Mouse (Mus musculus) hematopoietic stem cell, adult 5-6 weeks (primary cell): ENCODE measurements around the gene Spem2. TPM values are rescaled to one million over a fixed set of nuclear protein-coding genes. Genes with fewer than 3 reads are reported as not detected.

Experiments used
- ATAC-seq, 2 experiments: fragments of 125-278 bp in 1 of 2; replicated peaks in 1 of 2; 2 replicates each; pipeline ENCODE4 v1.8.0; 2016 to 2017; ENCODE audit warnings: inconsistent platforms in 2 of 2, mild to moderate bottlenecking in 2 of 2, moderate number of reproducible peaks in 2 of 2, low read depth in 1 of 2, moderate TSS enrichment in 1 of 2; ENCODE audit not compliant: low FRiP score in 2 of 2, poor library complexity in 2 of 2, severe bottlenecking in 2 of 2, insufficient read depth in 1 of 2, low TSS enrichment in 1 of 2
- total RNA-seq: library from RNA; stranded (forward); fragments of 172-1452, 232-1000 nt; gene quantifications from 2 replicates; pipeline ENCODE4 v1.2.3, GENCODE M21; 2017

The Spem2 gene
- total RNA-seq, 1 experiment from 2014 or later = not detected

DNA sequence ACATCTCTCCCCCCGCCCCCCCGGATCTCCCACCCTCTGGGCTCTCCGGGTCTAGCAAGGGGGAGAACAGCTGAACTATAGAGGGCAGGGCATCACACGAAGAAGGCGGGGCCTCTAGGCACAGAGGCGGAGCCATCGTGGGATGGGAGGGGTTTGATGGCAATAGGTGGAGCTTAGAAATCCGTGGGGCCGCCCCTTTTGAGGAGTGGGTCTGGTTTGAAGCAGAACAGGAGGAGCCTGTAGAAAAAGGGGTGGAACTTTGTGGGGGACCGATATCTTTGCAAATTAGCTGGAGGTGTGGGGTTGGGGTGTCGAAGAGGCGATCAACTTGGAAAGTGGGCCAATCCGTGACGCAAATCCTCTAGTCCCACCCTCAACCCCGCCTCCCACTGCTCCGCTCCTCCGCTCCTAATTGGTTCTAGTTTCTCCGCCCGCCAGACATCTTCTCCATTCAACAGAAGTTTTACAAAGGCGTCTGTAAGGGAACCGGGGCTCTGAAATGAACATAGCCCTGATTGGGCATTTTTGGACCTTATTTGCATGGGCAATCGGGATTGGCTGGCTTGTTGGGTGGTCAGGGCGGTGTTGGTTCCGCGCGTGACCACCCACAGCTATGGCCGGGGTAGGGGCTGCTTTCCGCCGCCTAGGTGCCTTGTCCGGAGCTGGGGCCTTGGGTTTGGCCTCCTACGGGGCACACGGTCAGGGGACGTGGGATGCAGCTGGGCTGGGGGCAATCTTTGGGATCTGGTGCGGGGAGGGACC is 19.9 kb upstream of the Spem2 start, which contains the start of gene Tmem256:
Gene Tmem256 (plus strand): TSS at position 563 of the 762 bp plus-strand sequence.
- peak; percentile 88 to 89 for ATAC-seq

DNA sequence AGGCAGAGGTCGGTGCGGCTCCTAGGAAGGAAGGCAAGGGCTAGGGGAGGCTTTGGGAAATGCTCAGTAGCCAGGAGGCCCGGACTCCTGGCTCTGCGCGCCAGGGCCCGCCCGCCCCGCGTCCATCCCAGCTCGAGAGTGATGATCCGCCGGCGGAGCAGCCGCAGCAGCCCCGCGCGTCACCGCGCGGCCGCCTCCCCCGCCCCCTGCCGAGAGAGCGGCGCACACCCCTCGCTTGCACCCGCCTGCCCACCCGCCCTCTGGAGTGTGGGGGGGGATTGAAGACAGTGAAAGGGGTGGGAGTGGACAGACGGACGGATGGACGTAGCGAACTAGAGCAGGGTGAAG is 19.3 kb upstream of the Spem2 start, which contains the start of gene Nlgn2:
Gene Nlgn2 (minus strand): TSS at position 181 of the 348 bp plus-strand sequence.
- peak; percentile 2 to 19; a peak in 1 of 4 replicates for ATAC-seq

DNA sequence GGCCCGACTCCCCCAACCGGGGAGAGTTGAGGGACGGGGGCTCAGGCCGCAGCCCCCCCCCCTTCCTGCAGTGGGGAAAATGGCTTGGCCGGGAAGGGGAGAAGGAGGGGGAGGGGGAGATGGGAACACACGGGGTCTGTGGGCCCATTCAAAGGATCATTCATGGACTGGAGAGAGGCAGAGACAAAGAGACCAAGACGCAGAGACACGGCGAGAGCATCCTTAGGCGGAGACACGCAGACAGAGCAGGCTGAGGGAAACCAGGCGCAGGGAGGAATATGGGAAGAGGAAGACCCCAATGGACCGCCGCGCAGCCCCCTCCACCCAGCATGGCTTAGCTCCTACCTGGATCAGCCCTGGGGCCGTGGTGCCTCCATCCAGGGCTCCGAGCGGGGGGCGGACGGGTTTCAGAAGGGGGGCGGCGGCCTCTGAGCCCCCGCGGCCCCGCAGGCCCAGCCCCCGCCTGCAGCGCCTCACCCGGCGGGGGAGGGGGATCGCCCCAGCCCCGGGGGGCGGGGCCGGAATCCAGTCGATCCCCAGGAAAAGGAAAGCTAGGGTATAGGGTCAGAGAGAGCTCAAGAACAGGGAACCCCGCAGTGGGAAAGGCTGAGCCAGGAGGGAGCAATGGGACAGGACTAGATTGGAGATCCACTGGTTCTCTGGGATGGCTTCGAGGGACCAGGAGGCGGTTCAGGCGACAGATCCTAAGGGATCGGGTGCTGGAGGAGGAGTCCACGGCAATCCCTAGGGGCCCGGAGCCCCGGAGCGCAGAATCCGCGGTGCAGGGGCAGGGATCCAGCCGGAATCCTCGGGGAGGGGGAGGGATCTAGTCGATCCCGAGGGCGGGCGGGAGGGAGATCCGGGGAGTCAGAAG is 18.7 kb upstream of the Spem2 start:
- ATAC-seq = no peak

DNA sequence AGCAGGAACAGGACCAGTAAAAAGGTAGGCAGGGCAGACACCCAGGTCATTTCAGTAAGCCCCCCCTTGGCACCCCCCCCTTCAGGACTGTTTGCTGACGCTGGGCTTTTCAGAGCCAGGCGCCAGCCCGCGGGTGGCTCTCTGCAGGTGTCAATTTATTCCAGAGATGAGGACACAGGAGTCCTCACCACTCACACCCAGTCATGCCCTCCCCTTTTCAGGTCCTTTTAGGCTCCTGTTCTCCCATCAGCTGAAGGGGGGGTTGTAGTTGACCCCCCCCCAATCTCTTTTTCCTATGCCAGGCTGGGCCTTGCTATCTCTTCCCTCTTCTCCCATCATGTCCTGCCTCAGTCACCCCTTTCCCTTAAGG is 17.7 kb upstream of the Spem2 start:
- ATAC-seq = no peak

DNA sequence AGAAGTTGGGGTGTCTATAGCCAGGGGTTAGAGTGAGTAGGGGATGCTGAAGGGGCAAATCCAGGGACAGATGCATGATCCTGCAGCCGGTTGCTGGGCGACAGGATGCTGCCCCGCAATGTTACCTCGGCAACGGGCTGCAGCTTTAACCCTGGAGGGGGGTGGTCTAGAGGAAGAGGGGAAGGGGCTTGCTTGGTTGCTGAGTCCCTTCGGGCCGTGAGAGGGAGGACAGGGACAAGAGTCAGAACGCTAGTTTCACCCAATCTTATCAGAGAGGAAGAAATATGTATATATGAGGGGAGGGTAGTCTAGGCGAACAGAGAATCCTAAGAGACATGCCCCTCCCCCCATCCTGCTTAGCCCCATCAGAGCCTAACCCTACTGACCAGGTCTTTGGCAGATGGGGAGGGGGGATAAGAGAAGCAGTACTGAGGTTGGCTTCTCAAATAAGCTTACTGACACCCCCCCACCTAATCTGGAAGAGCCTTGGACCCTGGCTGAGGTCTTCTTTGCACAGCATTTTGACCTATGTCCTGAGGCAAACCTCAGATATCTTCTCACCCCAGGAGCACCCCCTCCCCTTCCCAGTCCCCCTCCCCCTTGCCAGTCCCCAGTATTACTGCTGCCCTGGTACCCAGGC is 17.2 kb upstream of the Spem2 start:
- no peak for ATAC-seq

DNA sequence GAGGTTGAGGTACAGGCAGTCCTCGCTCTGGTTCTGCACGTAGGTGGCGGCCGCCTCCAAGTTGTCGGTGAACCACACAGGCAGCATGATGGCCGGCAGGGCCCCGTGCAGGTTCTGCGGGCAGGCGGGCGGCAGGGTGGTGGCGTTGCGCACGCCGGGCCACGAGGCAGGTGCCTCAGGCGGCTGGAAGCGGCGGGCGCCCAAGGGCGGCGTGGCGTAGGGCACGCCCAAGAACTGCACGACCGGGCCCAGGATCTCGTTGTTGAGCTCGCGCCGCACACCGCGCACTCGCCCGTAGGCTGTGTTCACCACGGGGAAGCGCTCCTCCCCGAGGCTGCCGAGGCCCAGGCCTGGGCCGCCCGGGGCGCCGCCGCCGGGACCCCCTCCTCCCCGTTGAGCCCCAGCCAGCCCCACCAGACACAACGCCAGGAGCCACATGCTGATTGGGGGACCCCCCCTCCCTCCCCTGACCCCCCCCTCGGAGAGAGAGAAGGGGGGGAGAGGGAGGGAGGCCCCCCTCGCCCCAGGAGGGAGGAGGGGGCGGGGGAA is 15.8 kb upstream of the Spem2 start:
- peak in 1 of 2 experiments; percentile 26; a peak in 2 of 4 replicates for ATAC-seq

DNA sequence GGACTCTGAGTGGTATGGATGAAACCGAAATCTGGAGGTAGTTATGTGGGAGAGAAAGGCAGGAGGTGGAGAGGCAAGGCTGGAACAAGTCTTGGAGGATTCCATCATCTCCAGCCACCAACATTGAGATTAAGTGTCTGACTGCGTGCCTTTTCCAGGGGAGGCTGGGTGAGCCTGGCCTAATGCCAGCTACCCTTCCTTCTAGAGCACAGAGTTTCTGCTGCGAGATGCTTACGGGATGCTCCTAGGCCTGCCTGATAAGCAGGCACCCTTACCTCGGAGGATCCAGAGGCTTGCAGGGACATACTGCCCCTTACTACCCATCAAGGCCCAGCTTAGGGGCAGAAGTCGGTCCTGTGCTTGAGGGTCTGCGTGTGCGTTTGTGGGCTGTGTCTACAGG is 15.3 kb upstream of the Spem2 start:
- no peak for ATAC-seq

DNA sequence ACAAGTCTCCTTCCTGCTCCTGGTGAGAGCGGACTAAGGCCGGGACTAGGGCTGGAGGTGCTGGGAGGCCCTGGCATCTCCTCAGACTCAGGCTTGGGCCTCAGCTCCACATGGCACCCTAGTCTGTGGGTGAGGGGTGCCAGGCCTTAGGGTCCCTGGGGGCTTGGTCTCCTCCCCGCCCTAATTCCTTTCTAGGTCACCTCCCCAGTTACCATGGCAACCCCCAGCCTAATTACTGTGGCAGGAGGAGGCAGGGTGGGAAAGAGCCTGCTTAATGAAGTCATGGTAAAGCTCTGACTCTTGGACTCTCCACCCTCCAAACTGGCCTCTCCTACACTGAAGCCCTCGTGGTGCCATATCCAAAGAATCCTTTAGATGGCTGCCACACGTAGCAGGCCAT is 10.6 kb upstream of the Spem2 start:
- ATAC-seq = no peak

DNA sequence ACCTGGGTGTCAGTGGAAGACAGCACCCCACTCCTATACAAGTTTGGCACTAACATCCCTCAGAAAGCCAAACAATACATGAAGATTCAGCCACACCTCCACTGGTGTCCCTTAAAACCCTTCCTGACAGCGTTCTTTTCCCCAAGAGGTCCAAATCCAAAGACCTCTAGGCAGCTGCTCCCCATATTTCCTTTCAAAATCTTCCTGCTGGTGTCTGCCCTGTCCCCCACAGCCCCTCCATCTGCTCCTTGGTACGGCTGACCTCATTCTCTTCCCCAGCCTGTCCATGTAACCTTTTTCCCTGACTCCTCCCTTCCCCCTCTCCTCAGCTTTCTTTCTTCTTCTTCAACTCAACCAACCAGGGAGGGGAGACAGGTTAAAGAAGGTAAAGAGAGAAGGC is 5.2 kb upstream of the Spem2 start:
- ATAC-seq = no peak

DNA sequence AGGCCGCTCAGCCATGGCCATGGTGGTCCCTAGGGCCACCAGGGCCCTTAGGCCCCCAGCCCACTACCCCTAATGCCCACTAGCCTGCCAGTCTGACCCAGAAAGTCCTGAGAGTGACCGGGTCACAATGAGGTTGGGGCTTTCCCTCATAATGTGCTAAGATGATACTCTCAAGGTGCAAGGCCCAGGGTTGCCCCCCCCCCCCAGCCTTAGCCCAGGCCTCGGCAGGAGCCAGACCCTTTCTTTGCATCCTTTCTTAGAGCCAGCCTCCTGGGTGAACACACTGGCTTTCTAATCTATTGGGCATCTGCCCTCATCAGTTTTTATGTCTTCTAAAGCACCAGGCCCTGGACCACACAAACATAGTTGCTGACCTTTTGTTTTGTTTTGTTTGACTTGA is 3.8 kb upstream of the Spem2 start, which contains the start of gene Spem1:
Gene Spem1 (minus strand): TSS at position 101 of the 400 bp plus-strand sequence.
- ATAC-seq = no peak

DNA sequence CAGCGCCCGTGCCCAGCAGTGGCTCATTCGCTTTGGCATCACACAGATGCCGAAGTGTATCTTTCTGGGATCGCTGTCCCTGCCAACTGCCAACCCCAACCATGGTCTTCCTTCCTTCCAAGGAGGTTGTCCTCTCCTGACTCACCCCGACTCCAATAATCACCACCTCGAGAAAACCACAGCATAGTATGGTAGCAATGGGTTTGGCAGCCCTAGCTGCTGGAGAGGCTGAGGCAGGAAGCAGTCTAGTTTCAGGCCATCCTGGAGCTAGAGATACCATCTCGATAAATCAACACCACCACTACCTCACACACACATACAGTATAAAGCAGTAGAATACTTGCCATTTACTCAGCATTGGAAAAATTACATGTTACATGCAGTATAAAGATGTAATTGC is 606 bp upstream of the Spem2 start:
- ATAC-seq = no peak

DNA sequence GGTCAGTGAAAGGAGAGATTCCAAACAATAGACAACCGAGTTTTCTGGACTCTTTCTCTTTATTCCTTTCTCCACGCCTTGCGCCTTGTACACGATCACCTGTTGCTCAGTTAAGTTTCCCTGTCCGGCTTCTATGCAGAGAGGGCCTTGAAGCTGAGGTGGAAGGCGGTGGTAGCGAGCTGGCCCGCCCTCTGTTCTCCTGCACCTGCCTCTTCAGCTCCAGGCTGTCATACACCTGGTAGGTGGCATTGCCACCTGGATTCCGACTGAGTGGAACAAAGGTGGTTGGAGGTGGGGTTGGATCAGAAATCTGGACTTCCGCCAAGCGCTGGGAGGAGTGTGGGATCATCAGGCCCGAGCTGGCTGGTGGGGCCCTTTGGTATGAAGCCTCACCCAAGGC is 1.7 kb downstream of the Spem2 start:
- no peak for ATAC-seq

DNA sequence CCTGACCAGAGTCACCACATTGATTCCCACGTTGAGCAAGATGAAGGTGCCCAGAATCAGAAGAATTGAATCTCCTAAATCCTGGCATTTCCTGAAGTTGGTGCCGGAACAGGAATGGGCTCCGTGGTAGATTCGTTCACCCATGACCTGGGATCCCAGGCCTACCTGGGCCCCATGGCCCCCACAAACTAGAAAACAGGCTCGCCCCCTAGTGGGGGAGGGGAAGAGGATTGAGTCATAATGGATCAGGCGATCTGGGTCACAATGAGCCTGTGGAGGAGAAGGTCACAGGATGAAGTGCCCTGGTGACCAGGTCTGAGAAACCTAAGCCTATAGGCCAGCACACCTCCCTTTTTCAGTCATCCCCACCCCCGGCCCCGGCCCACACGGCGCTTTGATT is 3.1 kb downstream of the Spem2 start, which contains the start of gene Gm39566:
Gene Gm39566 (minus strand): TSS at position 144 of the 400 bp plus-strand sequence.
- ATAC-seq = no peak

DNA sequence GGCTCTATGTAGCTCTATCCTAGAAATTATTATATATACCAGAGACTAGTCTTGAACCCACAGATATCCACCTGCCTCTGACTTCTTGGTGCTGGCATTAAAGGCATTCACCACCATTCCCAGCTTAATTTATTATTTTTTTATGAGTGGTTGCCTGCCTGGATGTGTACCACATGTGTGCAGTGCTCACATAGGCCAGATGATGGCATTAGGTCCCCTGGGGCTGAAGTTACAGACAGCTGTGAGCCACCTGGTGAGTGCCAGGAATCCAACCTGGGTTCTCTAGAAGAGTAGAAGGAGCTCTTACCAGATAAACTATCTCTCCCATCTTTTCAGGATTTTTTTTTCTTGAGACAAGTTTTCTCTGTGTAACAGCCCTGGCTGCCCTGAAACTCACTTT is 8.0 kb downstream of the Spem2 start:
- ATAC-seq = no peak

DNA sequence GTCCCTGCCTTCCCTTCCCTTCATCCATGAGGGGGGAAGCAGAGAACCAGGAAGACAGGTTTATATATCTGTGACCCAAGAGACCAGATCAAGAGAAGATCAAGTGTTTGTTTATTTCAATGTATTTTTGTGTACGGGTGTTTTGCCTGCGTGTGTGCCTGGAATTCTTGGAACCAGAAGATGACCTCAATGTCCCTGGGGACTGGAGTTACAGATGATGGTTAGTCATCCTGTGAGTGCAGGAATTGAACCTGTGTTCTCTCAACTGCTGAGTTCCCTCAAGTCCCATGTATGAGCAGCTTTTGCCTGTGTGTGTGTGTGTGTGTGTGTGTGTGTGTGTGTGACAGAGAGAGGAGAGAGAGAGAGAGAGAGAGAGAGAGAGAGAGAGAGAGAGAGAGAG is 10.6 kb downstream of the Spem2 start:
- ATAC-seq = no peak

DNA sequence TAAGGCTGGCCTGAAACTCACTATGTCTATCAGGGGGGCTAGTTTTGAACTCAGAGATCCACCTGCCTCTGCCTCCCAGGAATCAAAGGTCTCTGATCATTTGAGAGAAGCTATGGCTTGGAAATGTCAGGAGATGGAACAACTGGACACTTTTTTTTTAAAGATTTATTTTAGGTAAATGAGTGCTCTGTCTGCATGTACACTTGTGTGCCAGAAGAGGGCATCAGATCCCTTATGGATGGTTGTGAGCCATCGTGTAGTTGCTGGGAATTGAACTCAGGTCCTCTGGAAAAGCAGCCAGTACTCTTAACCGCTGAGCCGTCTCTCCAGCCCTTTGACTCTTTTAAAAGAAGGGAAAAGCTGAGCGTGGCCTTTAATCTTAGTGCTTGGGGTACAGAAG is 11.9 kb downstream of the Spem2 start:
- ATAC-seq = no peak

DNA sequence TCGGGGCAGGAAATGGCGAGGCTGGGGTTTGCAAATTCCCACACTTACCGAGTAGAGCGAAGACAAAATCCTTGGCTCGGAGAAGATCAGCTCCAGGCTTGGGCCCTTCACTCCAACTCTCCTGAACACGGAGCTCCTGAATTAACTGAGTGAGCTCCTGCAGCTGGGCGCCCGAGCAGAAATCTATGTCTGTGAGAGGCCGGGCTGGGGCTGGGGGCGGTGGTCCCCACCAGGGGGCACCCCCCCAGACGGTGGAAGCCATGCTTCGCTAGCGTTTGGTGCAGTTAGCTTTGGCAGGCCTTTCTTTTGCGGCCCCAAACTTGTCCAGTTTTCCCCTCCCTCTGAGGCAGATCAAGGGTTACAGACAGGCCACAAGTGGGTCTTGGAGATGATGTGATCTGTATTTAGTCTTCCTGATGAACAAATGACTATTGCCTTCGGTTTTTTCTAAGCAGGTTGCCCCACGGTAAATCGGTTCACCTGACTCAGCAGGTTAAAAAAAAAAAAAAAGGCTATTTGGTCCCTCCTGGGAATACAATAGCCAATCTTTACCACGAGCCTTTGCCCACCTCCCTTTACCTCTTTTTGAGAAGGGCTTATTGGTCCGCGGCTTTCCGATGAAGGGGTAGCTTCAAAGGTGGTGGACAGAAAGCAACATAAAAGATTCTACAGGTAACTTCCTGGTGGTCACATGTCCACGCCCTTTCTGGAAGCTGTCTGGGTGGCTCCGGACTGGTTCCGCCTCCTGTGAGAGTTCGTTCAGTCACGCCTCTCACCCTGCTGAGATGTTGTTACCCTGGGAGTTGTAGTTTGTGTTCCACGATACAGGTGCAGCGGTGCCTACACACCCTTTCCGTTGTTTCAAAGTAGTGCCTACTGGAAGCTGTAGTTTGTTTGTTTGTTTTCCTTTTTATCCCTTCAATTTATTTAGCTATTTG is 13.0 kb downstream of the Spem2 start, which contains the start of gene Tmem102:
Gene Tmem102 (minus strand): TSS at position 653 of the 938 bp plus-strand sequence.
- ATAC-seq = no peak
